Mouse (Mus musculus): ENCODE data around the gene Lrrc40. TPM values are rescaled to one million over a fixed set of nuclear protein-coding genes. Genes with fewer than 3 reads are reported as not detected.

The Lrrc40 gene
- total and polyA plus RNA-seq, 3 experiments: 42.6 to 70.0 TPM; not detected in 1

DNA sequence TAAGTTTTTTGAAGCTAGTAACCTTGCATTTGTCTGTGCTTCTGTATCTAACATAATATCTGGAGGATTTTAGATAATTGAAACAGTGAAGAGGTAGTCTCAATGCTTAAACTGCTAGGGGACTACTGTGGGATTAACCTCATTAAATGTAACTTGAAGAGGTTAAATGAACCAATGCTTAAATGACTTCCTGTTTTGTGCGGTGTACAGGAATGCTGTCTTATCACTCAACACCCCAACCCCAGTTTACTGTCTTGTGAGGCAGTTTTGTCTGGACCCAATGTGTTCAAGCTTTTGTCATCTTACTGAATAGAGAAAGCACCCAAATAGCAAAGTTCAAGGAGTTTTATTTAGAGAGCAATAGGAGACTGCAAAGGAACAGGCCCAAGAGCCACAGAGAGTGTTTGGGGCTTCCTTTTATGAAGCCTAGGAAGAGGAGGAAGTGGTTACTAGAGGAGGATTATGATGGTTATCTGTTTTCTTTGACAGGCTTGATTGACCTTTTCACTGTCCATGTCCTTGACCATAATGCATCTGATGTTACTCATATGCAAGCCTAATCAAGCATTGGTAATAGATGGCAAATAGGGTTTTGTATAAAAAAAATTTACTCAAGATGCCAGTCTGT, 37.6 kb upstream of the Lrrc40 start:
- Histone ChIP-seq H3K79me2 (ENCODE audit: control insufficient read depth, insufficient read depth, low read length, poor library complexity) (no peaks in the 10 kb centered on the region), H3K9ac (ENCODE audit: control insufficient read depth, low read depth, low read length, poor library complexity, severe bottlenecking) (no peak overlapping the region), H3K27ac (ENCODE audit: control insufficient read depth, low read depth, low read length) (no peak overlapping the region), H3K9me3 (replicated peaks; ENCODE audit: insufficient read depth, low read length) (no peaks in the 10 kb centered on the region), H3K4me1 (ENCODE audit: control insufficient read depth in 1 of 2, insufficient read depth in 2 of 2, low read length in 2 of 2) (peaks cover 5 to 7% of the 10 kb centered on the region in 2 experiments), H3K4me3 (ENCODE audit: control insufficient read depth in 1 of 2, insufficient read depth in 1 of 2, low read depth in 2 of 2, low read length in 2 of 2) (no peak overlapping the region), H3K36me3 (ENCODE audit: control insufficient read depth in 1 of 2, insufficient read depth in 2 of 2, low read length in 2 of 2) (peaks cover 15 to 32% of the 10 kb centered on the region in 2 experiments), H3K27me3 (ENCODE audit: control insufficient read depth in 1 of 2, insufficient read depth in 2 of 2, low read length in 2 of 2) (no peaks in the 10 kb centered on the region)
- TF ChIP-seq TAL1 (IDR thresholded peaks at IDR 0.05; ENCODE audit: low read length): peak; percentile 25; the same call in 1 of the 2 replicates
- peak; percentile 68 for TF ChIP-seq GATA1 (IDR thresholded peaks at IDR 0.05; ENCODE audit: low read depth, low read length)
- no peak for TF ChIP-seq POLR2AphosphoS5 (IDR thresholded peaks at IDR 0.05; ENCODE audit: borderline replicate concordance, low read depth, low read length)
- peak; percentile 59; the same call in 1 of the 2 replicates for TF ChIP-seq ELF1 (IDR thresholded peaks at IDR 0.05; ENCODE audit: low read depth, low read length)
- TF ChIP-seq NELFE (IDR thresholded peaks at IDR 0.05; ENCODE audit: low read depth, low read length): no peak
- TF ChIP-seq ZMIZ1 (IDR thresholded peaks at IDR 0.05; ENCODE audit: low read depth, low read length): no peak
- TF ChIP-seq MXI1 (IDR thresholded peaks at IDR 0.05; ENCODE audit: low read depth, low read length): no peak
- no peak for TF ChIP-seq SMC3 (IDR thresholded peaks at IDR 0.05; ENCODE audit: low read depth, low read length)
- no peak for TF ChIP-seq ZNF384 (IDR thresholded peaks at IDR 0.05; ENCODE audit: low read depth, low read length)
- no peak for TF ChIP-seq TBP (IDR thresholded peaks at IDR 0.05; ENCODE audit: low read depth, low read length)
- TF ChIP-seq KAT2A (conservative IDR thresholded peaks at IDR 0.05; ENCODE audit: low read depth, low read length): no peak
- TF ChIP-seq POLR2A (IDR thresholded peaks at IDR 0.05; ENCODE audit: control insufficient read depth in 1 of 2, insufficient read depth in 1 of 2, low read depth in 1 of 2, low read length in 2 of 2, poor library complexity in 1 of 2): no peak
- TF ChIP-seq MYC (IDR thresholded peaks at IDR 0.05; ENCODE audit: low read depth, low read length): no peak
- TF ChIP-seq USF1 (IDR thresholded peaks at IDR 0.05; ENCODE audit: low read depth, low read length): no peak
- peak in 1 of 2 experiments; percentile 74; a peak in 2 of 4 replicates for TF ChIP-seq EP300 (IDR thresholded peaks at IDR 0.05; ENCODE audit: low read depth in 1 of 2, low read length in 2 of 2)
- 0 out of 2 replicates have a peak, but pooled peaks have one; percentile 24 for TF ChIP-seq ETS1 (IDR thresholded peaks at IDR 0.05; ENCODE audit: low read depth, low read length)
- TF ChIP-seq MAX (IDR thresholded peaks at IDR 0.05; ENCODE audit: low read length): no peak
- TF ChIP-seq MAZ (IDR thresholded peaks at IDR 0.05; ENCODE audit: low read depth, low read length): no peak
- no peak for TF ChIP-seq E2F4 (IDR thresholded peaks at IDR 0.05; ENCODE audit: borderline replicate concordance, low read depth, low read length)
- no peak for TF ChIP-seq BHLHE40 (IDR thresholded peaks at IDR 0.05; ENCODE audit: borderline replicate concordance, low read depth, low read length)
- no peak for TF ChIP-seq CTCF (IDR thresholded peaks at IDR 0.05 in 2 of 3, conservative IDR thresholded peaks at IDR 0.05 in 1 of 3; ENCODE audit: control insufficient read depth in 1 of 3, insufficient read depth in 1 of 3, low read depth in 2 of 3, low read length in 3 of 3, poor library complexity in 1 of 3, severe bottlenecking in 1 of 3)
- no peak for TF ChIP-seq MYB (IDR thresholded peaks at IDR 0.05; ENCODE audit: low read depth, low read length)
- no peak for TF ChIP-seq TCF12 (IDR thresholded peaks at IDR 0.05; ENCODE audit: low read depth, low read length)
- no peak for TF ChIP-seq MEF2A (IDR thresholded peaks at IDR 0.05; ENCODE audit: extremely low read depth, insufficient replicate concordance, low read depth, low read length, poor library complexity, severe bottlenecking)
- TF ChIP-seq RAD21 (IDR thresholded peaks at IDR 0.05; ENCODE audit: low read depth, low read length): no peak
- no peak for TF ChIP-seq GABPA (IDR thresholded peaks at IDR 0.05; ENCODE audit: low read depth, low read length)
- no peak for TF ChIP-seq CHD2 (IDR thresholded peaks at IDR 0.05; ENCODE audit: low read length)
- TF ChIP-seq ZC3H11A (IDR thresholded peaks at IDR 0.05; ENCODE audit: low read depth, low read length): no peak
- no peak for TF ChIP-seq NRF1 (IDR thresholded peaks at IDR 0.05; ENCODE audit: insufficient read depth, low read depth, low read length, poor library complexity, severe bottlenecking)
- TF ChIP-seq RCOR1 (IDR thresholded peaks at IDR 0.05; ENCODE audit: low read depth, low read length): peak; percentile 53; the same call in 1 of the 2 replicates
- no peak for TF ChIP-seq POLR2AphosphoS2 (IDR thresholded peaks at IDR 0.05; ENCODE audit: low read length)
- TF ChIP-seq USF2 (IDR thresholded peaks at IDR 0.05; ENCODE audit: borderline replicate concordance in 1 of 2, insufficient read depth in 1 of 2, low read depth in 1 of 2, low read length in 2 of 2): no peak
- peak; percentile 83 for DNase-seq (ENCODE audit: low read depth, low spot score)
